Mouse (Mus musculus) myocyte (in vitro differentiated cells): ENCODE data around the gene Commd1.

Experiments
- CEBPB ChIP-seq: IDR thresholded peaks from 2 replicates; pipeline ENCODE4 v1.6.1; 2011; ENCODE audit warnings: mild to moderate bottlenecking, moderate library complexity; ENCODE audit not compliant: poor library complexity, insufficient read depth, severe bottlenecking
- E2F4 ChIP-seq: IDR thresholded peaks from one replicate; pipeline ENCODE4 v1.6.1; 2011; ENCODE audit warnings: mild to moderate bottlenecking, control low read depth, moderate library complexity; ENCODE audit not compliant: insufficient read depth
- MAX ChIP-seq: IDR thresholded peaks from one replicate; pipeline ENCODE4 v1.6.1; 2011; ENCODE audit warnings: low read depth, mild to moderate bottlenecking, control low read depth
- MYOD1 ChIP-seq, 3 experiments: IDR thresholded peaks; one replicate each; pipeline ENCODE4 v1.6.1; 2011; ENCODE audit warnings: control low read depth in 2 of 3, low read depth in 2 of 3, mild to moderate bottlenecking in 2 of 3, moderate library complexity in 1 of 3; ENCODE audit not compliant: insufficient read length in 2 of 3, control insufficient read depth in 1 of 3
- MYOG ChIP-seq, 3 experiments: IDR thresholded peaks; one replicate each; pipeline ENCODE4 v1.6.1; 2011; ENCODE audit warnings: control low read depth in 2 of 3, low read depth in 2 of 3, mild to moderate bottlenecking in 2 of 3; ENCODE audit not compliant: insufficient read length in 2 of 3, control insufficient read depth in 1 of 3, insufficient read depth in 1 of 3
- POLR2A ChIP-seq: IDR thresholded peaks from one replicate; pipeline ENCODE4 v1.6.1; 2011; ENCODE audit warnings: low read depth, mild to moderate bottlenecking, control low read depth, moderate library complexity; ENCODE audit not compliant: insufficient read length
- POLR2AphosphoS2 ChIP-seq: IDR thresholded peaks from one replicate; pipeline ENCODE4 v1.6.1; 2011; ENCODE audit warnings: low read depth, control low read depth; ENCODE audit not compliant: insufficient read length
- REST ChIP-seq: IDR thresholded peaks from one replicate; pipeline ENCODE4 v1.6.1; 2011; ENCODE audit warnings: mild to moderate bottlenecking, control low read depth, moderate library complexity; ENCODE audit not compliant: insufficient read depth, insufficient read length
- TCF12 ChIP-seq: IDR thresholded peaks from one replicate; pipeline ENCODE4 v1.6.1; 2011; ENCODE audit warnings: mild to moderate bottlenecking, control low read depth; ENCODE audit not compliant: poor library complexity, insufficient read depth, severe bottlenecking
- TCF3 ChIP-seq: IDR thresholded peaks from one replicate; pipeline ENCODE4 v1.6.1; 2011; ENCODE audit warnings: low read depth, control low read depth; ENCODE audit not compliant: insufficient read length
- USF1 ChIP-seq: IDR thresholded peaks from one replicate; pipeline ENCODE4 v1.6.1; 2011; ENCODE audit warnings: low read depth, mild to moderate bottlenecking, control low read depth, moderate library complexity

GRCm38 (mm10) chr11:22950131-22950530 is 32.1 kb downstream of the Commd1 start:
- TF ChIP-seq POLR2A (no peak), CEBPB (no peak), MYOD1 (IDR thresholded peaks at IDR 0.05; ENCODE audit: control insufficient read depth in 1 of 3, insufficient read length in 2 of 3, low read depth in 2 of 3) (no peak), POLR2AphosphoS2 (no peak), MYOG (IDR thresholded peaks at IDR 0.05; ENCODE audit: control insufficient read depth in 1 of 3, insufficient read depth in 1 of 3, insufficient read length in 2 of 3, low read depth in 2 of 3) (no peak), USF1 (no peak), E2F4 (no peak), TCF3 (no peak), REST (no peak), MAX (no peak), TCF12 (no peak)
